Mouse (Mus musculus): ENCODE data around the gene Olfr618. TPM values are rescaled to one million over a fixed set of nuclear protein-coding genes. Genes with fewer than 3 reads are reported as not detected.
"Not testable (repeated sequence)": the region's sequence is repeated elsewhere in the genome, so short reads cannot be mapped to it uniquely, and the experiment has no call there.

Gene Olfr618
- total RNA-seq (2021), result not detected
- long read RNA-seq, experiment 1, result 0 reads
- long read RNA-seq, experiment 2, result 0 reads

- intact Hi-C loops (cut with DNase I; ENCODE audit: low total_unique reads), result no loop called here
- DNase-seq, result no peak
Measured at GRCm38 (mm10) chr7:103589803-103590202, at the start of gene Olfr618. Gene Olfr618 (plus strand): TSS chr7:103590103.

DNA sequence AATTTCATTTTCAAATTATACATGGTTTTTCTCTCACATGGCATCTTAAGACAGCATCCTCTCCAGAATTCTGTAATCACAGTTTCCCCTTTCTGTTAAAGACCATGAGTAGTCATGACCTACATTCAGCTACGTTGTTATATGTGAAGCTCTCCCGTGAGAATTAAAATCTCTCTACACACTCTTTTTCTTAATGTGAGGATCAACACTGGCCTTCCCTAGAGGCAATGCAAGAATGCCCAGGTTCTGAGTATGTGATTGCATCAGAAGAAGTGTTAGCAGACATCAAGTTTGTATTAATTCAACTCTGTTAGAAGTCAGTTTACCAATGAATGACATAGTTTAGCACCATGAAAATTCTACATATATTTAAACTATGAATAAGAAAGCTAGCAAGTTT, 47.3 kb upstream of the Olfr618 start, which contains the start of gene Olfr612:
TSS of gene Olfr612 (minus strand) at position 101 of the 400 bp plus-strand sequence.
- intact Hi-C loops (cut with DNase I; ENCODE audit: low total_unique reads); DNase-seq: not testable (repeated sequence)

DNA sequence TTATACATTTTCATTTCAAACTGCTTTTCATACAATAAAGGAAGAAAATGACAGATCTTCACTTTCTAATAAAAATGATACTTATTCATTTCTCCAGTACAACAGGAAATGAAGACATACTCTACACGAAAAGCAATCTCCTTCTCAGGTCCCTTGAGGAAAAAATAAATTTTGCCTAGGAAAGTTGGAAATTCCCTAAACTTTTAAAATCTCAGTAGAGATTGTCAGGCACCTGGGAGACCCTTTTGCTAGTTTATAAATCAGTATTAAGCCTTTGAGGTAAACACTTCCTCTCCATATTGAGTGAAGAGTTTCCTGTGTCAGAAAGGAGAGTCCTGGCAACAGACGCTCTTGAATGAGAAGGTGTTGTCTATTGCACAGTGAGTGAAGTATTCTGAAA, 42.1 kb upstream of the Olfr618 start, which contains the start of gene Olfr613:
TSS of gene Olfr613 (plus strand) at position 301 of the 400 bp plus-strand sequence.
- DNase-seq, result no peak
- intact Hi-C loops (cut with DNase I; ENCODE audit: low total_unique reads), result no loop called here

GRCm38 (mm10) chr7:103555779-103556178, 34.1 kb upstream of the Olfr618 start, which contains the start of gene Olfr615:
Gene Olfr615 (plus strand): TSS chr7:103556079.
- intact Hi-C loops (cut with DNase I; ENCODE audit: low total_unique reads), result loop anchor here (10.0 kb wide), 1 partner anchor 659 kb away; the partner anchor contains the start of gene Trim6
- DNase-seq, result no peak

DNA sequence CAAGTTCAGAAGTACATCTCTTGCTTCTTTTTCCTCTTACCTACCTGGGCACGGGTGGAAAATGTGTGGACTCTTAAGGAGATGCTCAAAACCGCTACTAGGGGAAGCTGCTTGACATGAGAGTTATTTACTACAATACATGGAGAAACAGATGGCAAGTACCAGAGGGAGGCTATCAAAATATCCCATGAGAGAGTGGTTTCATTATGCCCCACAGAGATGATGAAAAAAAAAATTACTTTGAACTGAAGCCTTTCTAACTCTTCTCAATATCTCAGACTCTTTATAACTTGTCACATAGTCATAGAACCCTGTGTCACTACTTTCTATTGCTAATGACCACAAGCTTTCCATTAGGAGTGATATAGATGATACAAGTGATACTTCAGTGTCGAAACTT, 20.9 kb upstream of the Olfr618 start, which contains the start of gene Olfr616:
TSS of gene Olfr616 (minus strand) at position 101 of the 400 bp plus-strand sequence.
- intact Hi-C loops (cut with DNase I; ENCODE audit: low total_unique reads), result no loop called here
- no peak for DNase-seq

DNA sequence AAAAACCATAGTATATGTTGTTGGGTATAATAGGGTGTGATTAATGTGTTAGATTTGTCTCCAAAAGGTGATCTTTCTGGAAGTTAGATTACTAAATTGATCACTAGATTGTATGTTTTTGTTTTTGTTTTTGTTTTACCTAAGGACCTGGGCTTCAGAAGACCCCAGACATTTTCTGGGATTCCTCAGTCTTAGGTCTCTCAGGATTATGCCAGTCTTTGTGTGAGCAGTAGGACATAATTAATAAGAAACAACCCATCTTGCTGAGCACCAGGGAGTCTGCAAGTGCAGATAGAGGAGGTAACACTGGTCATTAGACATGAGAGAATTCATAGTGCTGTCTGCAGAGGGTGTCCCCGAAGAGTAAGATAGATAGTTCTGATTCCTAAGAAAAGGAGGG, 17.1 kb upstream of the Olfr618 start, which contains the start of gene Olfr617:
TSS of gene Olfr617 (plus strand) at position 301 of the 400 bp plus-strand sequence.
- intact Hi-C loops (cut with DNase I; ENCODE audit: low total_unique reads), result no loop called here
- DNase-seq, result no peak

DNA sequence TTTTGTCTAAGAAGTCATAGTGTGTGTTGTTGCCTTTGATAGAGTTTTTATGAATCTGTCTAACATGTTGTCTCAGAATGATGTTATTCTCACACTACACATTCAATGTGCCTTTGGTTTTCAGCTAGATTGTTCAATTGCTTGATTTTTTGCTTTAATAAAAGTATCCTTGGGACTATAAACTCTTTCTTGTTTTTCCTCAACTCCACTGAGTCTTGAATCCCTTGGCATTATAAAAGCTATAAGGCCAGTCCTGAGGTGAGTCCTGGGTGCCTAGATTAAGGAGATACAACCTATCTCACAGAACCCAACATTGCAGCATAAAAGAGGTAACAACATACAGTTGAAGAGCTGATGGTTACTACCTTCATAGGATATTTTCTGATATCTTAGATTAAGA, 10.4 kb downstream of the Olfr618 start, which contains the start of gene Olfr619:
TSS of gene Olfr619 (plus strand) at position 301 of the 400 bp plus-strand sequence.
- intact Hi-C loops (cut with DNase I; ENCODE audit: low total_unique reads), result no loop called here
- no peak for DNase-seq

- DNase-seq, result no peak
- intact Hi-C loops (cut with DNase I; ENCODE audit: low total_unique reads), result no loop called here
Measured at GRCm38 (mm10) chr7:103607425-103607824, 17.5 kb downstream of the Olfr618 start.

DNA sequence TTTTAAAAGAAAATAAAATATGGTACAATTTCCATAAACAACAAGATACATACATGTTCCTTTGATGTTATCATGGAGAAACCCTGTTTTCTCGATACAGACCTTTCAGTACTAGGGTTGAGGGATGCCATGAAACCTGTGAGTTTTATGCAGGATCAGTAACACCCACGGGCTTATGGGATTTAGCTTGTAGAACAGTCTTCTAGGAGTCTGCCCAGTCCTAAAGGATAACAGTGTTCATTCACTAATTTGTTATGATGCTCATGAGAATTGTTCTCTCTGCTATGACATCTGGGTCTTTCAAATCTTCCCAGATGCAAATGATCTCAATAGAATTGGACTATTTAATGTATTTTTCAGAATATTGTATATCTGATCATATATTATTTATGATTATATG, 22.5 kb downstream of the Olfr618 start, which contains the start of gene Olfr620:
TSS of gene Olfr620 (minus strand) at position 101 of the 400 bp plus-strand sequence.
- DNase-seq, result no peak
- intact Hi-C loops (cut with DNase I; ENCODE audit: low total_unique reads), result no loop called here

DNA sequence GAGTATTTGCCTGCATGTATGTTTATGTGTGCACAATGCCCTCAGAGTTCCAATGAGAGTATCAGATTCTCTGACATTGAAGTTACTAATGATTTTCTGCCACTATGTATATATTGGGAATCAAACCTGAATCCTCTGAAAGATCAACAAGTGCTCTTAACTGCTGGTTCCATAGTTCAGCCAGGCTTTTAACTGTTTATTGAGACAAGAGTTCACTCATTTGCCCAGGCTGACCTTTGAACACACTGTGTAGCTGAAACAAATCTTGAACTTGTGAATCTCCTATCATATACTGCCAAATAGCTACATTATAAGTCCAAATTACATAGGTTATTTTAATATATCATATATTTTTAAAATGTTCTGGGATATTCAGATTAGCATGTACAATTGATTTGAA, 46.9 kb downstream of the Olfr618 start:
- DNase-seq, result no peak
- intact Hi-C loops (cut with DNase I; ENCODE audit: low total_unique reads), result no loop called here

DNA sequence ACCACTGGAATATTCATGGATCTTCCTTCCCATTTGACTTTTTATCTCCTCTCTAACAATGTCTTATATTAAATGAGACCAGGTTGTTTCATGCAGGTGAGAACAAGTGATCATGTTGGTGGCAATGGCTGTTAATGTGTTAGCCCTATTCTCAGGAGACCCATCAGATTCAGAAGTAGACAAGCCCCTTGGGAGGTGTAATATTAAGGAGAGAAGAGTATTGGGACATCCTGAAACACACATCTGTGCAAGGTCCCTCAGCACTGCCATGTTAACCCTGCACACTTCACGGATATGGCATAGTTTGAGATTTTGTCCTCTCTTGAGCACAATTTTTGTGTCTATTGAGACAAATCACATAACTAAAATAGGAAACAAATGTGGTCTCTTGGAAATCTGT, 52.7 kb downstream of the Olfr618 start, which contains the start of gene Olfr622:
TSS of gene Olfr622 (minus strand) at position 101 of the 400 bp plus-strand sequence.
- intact Hi-C loops (cut with DNase I; ENCODE audit: low total_unique reads), result no loop called here
- no peak for DNase-seq

DNA sequence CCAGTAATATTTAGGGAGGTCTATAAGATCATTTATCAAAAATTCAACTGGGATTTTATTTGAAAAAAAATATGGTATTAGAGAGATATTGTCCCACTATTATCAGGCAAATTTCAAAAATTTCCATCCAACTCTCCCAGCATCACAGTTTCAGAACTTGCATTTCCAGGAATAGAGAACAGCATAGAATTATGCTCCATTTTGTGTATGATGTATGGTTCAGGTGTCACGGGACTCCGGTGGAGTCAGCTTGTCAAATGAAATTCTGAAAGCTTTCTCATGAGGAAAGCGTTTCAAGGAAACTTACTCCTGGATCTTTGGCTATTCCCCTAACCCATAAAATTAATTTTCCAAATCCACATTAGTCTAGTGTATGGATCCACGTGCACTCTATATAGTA, 54.2 kb downstream of the Olfr618 start:
- intact Hi-C loops (cut with DNase I; ENCODE audit: low total_unique reads), result no loop called here
- DNase-seq, result no peak

Small RNAs within 50 kb of the gene (microRNA-seq; reads per million reads assigned to microRNA genes)
- 0 reads per million in 2 experiments for gene Gm26506

Other genes with a start within 250 kb of the Olfr618 start
- gene Olfr600, start 240.4 kb upstream of the Olfr618 start, total RNA-seq (2021), result not detected
- not detected for gene Olfr601, start 227.4 kb upstream of the Olfr618 start, total RNA-seq (2021)
- gene Olfr603, start 203.9 kb upstream of the Olfr618 start, total RNA-seq (2021), result not detected
- not detected for gene Usp17lc, start 175.0 kb upstream of the Olfr618 start, total RNA-seq (2021)
- gene Olfr605, start 144.7 kb upstream of the Olfr618 start, total RNA-seq (2021), result not detected
- gene Olfr606, start 141.1 kb upstream of the Olfr618 start, total RNA-seq (2021), result not detected
- not detected for gene Olfr607, start 126.0 kb upstream of the Olfr618 start, total RNA-seq (2021)
- gene Olfr608, start 120.2 kb upstream of the Olfr618 start, total RNA-seq (2021), result not detected
- not detected for gene Olfr609, start 92.0 kb upstream of the Olfr618 start, total RNA-seq (2021)
- not detected for gene Olfr610, start 78.0 kb upstream of the Olfr618 start, total RNA-seq (2021)
- gene Olfr611, start 69.3 kb upstream of the Olfr618 start, total RNA-seq (2021), result not detected
- not detected for gene Olfr612, start 47.4 kb upstream of the Olfr618 start, total RNA-seq (2021)
- not detected for gene Olfr613, start 42.0 kb upstream of the Olfr618 start, total RNA-seq (2021)
- not detected for gene Olfr615, start 34.0 kb upstream of the Olfr618 start, total RNA-seq (2021)
- gene Olfr616, start 21.0 kb upstream of the Olfr618 start, total RNA-seq (2021), result not detected
- not detected for gene Olfr617, start 17.0 kb upstream of the Olfr618 start, total RNA-seq (2021)
- gene Olfr619, start 10.5 kb downstream of the Olfr618 start, total RNA-seq (2021), result not detected
- gene Olfr620, start 22.4 kb downstream of the Olfr618 start, total RNA-seq (2021), result not detected
- gene Olfr622, start 52.6 kb downstream of the Olfr618 start, total RNA-seq (2021), result not detected
- not detected for gene Olfr623, start 73.6 kb downstream of the Olfr618 start, total RNA-seq (2021)
- gene Olfr624, start 81.1 kb downstream of the Olfr618 start, total RNA-seq (2021), result not detected
- gene Olfr625-ps1, start 92.6 kb downstream of the Olfr618 start, total RNA-seq (2021), result not detected
- not detected for gene Olfr243, start 124.6 kb downstream of the Olfr618 start, total RNA-seq (2021)
- gene Olfr628, start 140.3 kb downstream of the Olfr618 start, total RNA-seq (2021), result not detected
- not detected for gene Olfr629, start 154.8 kb downstream of the Olfr618 start, total RNA-seq (2021)
- not detected for gene Olfr630, start 167.2 kb downstream of the Olfr618 start, total RNA-seq (2021)
- gene Olfr69, start 181.5 kb downstream of the Olfr618 start, total RNA-seq (2021), result not detected
- not detected for gene Olfr68, start 189.6 kb downstream of the Olfr618 start, total RNA-seq (2021)
- gene Olfr67, start 201.7 kb downstream of the Olfr618 start, total RNA-seq (2021), result not detected
- 100 to 1,000 TPM; 114 to 127 TPM for gene Hbb-bt, start 223.9 kb downstream of the Olfr618 start, total RNA-seq (2021)
- gene Hbb-bs, start 238.0 kb downstream of the Olfr618 start, total RNA-seq (2021), result 1,000 to 10,000 TPM; 1,097 to 1,122 TPM